Mouse (Mus musculus) olfactory bulb, adult 2 months (tissue): ENCODE data around the gene Tubg1. TPM values are rescaled to one million over a fixed set of nuclear protein-coding genes. Genes with fewer than 3 reads are reported as not detected.

Experiments used
- H3K27ac ChIP-seq: fragments of 200-500 bp; 2 replicates; pipeline ENCODE4 v1.5.1; 2012; ENCODE audit warnings: low read depth, low read length; ENCODE audit not compliant: insufficient read depth
- H3K4me1 ChIP-seq: fragments of 200-500 bp; 2 replicates; pipeline ENCODE4 v1.6.1; 2012; ENCODE audit warnings: low read length; ENCODE audit not compliant: control insufficient read depth, insufficient read depth
- H3K4me3 ChIP-seq: fragments of 200-500 bp; 2 replicates; pipeline ENCODE4 v1.5.1; 2012; ENCODE audit warnings: mild to moderate bottlenecking, low read depth, low read length, moderate library complexity; ENCODE audit not compliant: insufficient read depth
- CTCF ChIP-seq: fragments of 200-500 bp; IDR thresholded peaks from 2 replicates; pipeline ENCODE4 v1.5.1; 2012; ENCODE audit warnings: low read depth, mild to moderate bottlenecking, low read length, moderate library complexity; ENCODE audit not compliant: insufficient read depth
- POLR2A ChIP-seq: fragments of 200-500 bp; IDR thresholded peaks from 2 replicates; pipeline ENCODE4 v1.6.1; 2012; ENCODE audit warnings: mild to moderate bottlenecking, low read depth, low read length, moderate library complexity; ENCODE audit not compliant: insufficient read depth
- WGBS: fragments of 180-500 bp; shearing (Covaris S2); methylation state at CpG from one replicate; pipeline ENCODE4 v1.1.7; 2018; 5-methylcytosine and 5-hydroxymethylcytosine counted together
- polyA plus RNA-seq: library from polyadenylated mRNA; stranded (reverse); fragments of >200 nt; gene quantifications from 2 replicates; pipeline ENCODE4 v1.2.4, GENCODE M21; 2012; ENCODE audit warnings: low replicate concordance; ENCODE audit not compliant: missing spikeins, insufficient read depth, insufficient read length

The Tubg1 gene
- polyA plus RNA-seq, 1 experiment, result not detected

- Histone ChIP-seq H3K4me3 (no peak overlapping the region), H3K27ac (no peak overlapping the region), H3K4me1 (peaks cover 7% of the 10 kb centered on the region)
- no peak for TF ChIP-seq CTCF
- no peak for TF ChIP-seq POLR2A
- WGBS, result 79% methylated on average over 6 of the region's 6 CpGs
Measured at GRCm38 (mm10) chr11:101131701-101132100, 12.0 kb downstream of the Tubg1 start.

DNA sequence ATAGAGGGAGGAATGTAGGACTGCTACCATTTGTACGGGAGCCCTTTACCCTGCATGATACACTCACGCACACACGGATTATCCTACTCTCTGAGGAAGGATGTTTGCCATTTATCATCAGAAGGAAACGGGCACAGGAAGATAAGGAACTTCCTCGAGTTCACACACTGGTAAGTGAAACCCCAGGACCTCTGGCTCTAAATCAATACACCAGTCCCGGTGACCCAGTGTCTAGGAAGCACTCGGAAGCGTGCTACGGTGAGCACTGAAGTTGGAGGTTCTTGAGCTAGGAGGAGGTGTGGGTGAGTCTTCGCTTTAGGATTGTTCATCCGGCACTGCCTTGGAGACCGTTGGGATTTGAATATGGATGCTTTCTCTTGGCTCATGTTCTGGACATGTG lies 13.3 kb downstream of the Tubg1 start:
- no peak for TF ChIP-seq CTCF
- no peak for TF ChIP-seq POLR2A
- WGBS, result 85% methylated on average over 12 of the region's 12 CpGs
- no peak overlapping the region for H3K27ac ChIP-seq
- H3K4me1 ChIP-seq, result peaks cover 7% of the 10 kb centered on the region
- no peak overlapping the region for H3K4me3 ChIP-seq

GRCm38 (mm10) chr11:101134217-101134865 lies 14.6 kb downstream of the Tubg1 start:
- TF ChIP-seq CTCF, result no peak
- TF ChIP-seq POLR2A, result no peak
- Histone ChIP-seq H3K27ac (no peak overlapping the region), H3K4me1 (peaks cover 14% of the 10 kb centered on the region), H3K4me3 (no peak overlapping the region)
- WGBS, result 75% methylated on average over 13 of the region's 13 CpGs

DNA sequence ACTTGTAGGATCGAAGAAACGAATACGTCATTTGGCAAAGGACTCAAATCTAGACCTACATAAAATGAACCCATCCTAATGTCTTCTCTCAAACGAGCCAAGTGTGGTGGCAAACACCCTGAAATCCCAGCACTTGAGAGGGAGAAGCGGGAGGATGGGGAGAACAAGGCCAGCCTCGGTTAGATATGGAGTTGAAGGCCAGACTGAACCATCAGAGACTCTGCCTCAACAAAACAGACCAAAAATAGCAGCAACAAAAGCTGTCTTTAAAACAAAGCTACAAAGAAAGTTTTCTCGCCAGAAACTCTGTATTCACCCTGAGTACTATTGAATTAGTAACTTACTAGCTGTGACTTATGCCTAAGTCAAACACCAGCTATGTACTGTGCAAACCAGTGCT lies 17.3 kb downstream of the Tubg1 start:
- H3K4me3 ChIP-seq, result no peak overlapping the region
- no peak for TF ChIP-seq CTCF
- TF ChIP-seq POLR2A, result no peak
- no peak overlapping the region for H3K27ac ChIP-seq
- H3K4me1 ChIP-seq, result peaks cover 11% of the 10 kb centered on the region
- WGBS, result 75% methylated on average over 7 of the region's 7 CpGs

DNA sequence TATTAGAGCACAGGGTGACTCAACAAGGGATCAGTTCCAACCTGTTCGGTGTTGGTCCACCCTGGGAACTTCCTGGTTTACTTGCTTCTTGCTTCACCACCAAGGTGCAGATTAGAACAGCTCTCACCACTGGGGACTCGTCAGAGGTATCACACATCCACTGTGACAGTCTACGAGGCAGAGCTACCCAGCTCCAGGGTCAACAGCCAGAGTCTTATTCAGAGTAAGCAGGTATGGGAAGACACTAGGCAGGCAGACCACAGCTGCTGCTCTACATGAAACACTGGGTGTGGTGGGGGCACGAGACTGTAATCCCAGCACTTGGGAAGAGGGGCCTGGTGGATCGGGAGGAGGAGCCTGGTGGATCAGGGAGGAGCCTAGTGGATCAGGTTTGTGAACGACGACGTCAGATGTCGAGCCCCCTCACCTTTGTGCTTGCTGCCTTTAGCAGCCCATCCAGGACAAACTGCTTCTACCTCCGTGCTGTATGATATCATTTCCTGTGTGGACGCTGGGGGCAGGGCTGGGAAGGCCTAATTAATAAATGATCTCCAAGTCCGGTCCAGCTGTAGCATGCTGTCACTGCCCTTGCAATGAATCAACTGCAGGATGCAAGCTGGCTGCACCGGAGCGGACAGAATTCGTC lies 18.9 kb downstream of the Tubg1 start:
- TF ChIP-seq POLR2A (no peak), CTCF (no peak)
- H3K4me1 ChIP-seq, result peaks cover 11% of the 10 kb centered on the region
- H3K27ac ChIP-seq, result no peak overlapping the region
- H3K4me3 ChIP-seq, result no peak overlapping the region
- 38% methylated on average over 15 of the region's 15 CpGs for WGBS

DNA sequence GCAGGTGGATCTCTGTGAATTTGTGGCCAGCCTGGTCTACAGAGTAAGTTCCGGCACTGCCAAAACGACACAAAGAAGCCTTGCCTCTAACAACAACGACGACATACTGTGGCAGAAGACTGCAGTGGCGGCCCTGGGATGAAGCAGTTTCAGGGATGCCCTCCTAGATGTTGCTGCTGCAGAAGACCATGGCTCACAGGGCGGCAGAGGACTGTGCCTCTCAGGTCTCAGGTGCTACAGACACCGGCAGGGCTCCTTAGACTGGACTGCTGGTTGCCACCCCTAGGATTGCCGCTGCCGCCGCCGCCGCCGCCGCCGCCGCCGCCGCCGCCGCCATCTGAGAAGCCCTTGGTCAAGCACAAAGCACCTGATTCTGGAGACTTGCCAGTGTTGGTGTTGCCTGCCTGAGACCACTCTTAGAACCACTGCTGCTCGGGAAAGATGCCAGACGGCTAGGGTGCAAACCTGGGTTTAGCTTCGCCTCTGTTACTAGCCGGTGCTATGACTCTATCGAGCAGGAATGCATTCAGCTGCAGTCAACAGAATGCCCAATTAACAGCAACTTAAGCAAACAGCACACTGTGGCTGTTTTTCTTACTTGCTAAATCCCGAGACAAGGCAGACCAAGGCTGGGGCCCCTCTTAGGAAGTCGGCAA lies 20.6 kb downstream of the Tubg1 start:
- WGBS, result 12% methylated on average over 27 of the region's 27 CpGs
- Histone ChIP-seq H3K27ac (no peak overlapping the region), H3K4me3 (peak overlapping the region; percentile 42), H3K4me1 (peaks cover 11% of the 10 kb centered on the region)
- no peak for TF ChIP-seq CTCF
- no peak for TF ChIP-seq POLR2A

GRCm38 (mm10) chr11:101141088-101141487 lies 21.4 kb downstream of the Tubg1 start:
- no peak for TF ChIP-seq CTCF
- TF ChIP-seq POLR2A, result no peak
- Histone ChIP-seq H3K27ac (no peak overlapping the region), H3K4me1 (peaks cover 11% of the 10 kb centered on the region), H3K4me3 (no peak overlapping the region)
- WGBS, result 84% methylated on average over 8 of the region's 8 CpGs

GRCm38 (mm10) chr11:101142215-101142967 lies 22.7 kb downstream of the Tubg1 start:
- TF ChIP-seq CTCF, result no peak
- TF ChIP-seq POLR2A, result no peak
- Histone ChIP-seq H3K4me3 (no peak overlapping the region), H3K4me1 (peaks cover 13% of the 10 kb centered on the region), H3K27ac (no peak overlapping the region)
- WGBS, result 94% methylated on average over 10 of the region's 10 CpGs
